Mouse (Mus musculus) liver, embryonic 14.5 days (tissue): ENCODE data around the gene Ssr4.

Experiments
- CTCF ChIP-seq: IDR thresholded peaks from 2 replicates; pipeline ENCODE4 v1.5.1; 2016; ENCODE audit warnings: antibody characterized with exemption, low read depth, control low read depth
- EP300 ChIP-seq: IDR thresholded peaks from 2 replicates; pipeline ENCODE4 v1.6.1; 2016; ENCODE audit warnings: antibody characterized with exemption, low read depth

DNA sequence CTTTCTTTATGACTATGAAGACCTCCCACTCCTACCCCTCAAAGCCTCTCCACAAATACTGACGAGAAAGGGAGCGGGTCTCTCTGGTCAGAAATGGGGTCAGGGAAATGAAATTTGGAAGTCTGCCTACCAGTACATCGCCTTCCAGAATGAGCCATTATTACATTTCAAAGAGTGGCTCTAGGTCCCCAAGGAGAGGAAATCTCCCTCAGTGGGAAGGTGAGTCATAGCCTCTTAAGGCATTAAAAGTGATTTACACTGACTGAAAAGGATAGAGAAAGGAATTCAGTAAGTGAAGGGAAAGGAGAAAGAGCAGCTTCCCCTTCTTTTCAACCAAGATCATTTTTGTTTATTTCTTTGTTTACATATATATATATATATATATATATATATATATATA, 49.9 kb downstream of the Ssr4 start:
- no peak for TF ChIP-seq EP300
- TF ChIP-seq CTCF: no peak
